Mouse (Mus musculus) cerebellum, adult 2 months (tissue): ENCODE results near the gene Dlg1.

Source experiments
- CTCF ChIP-seq: fragments of 200-500 bp; IDR thresholded peaks from 2 replicates; pipeline ENCODE4 v1.5.1; 2011; ENCODE audit warnings: low read depth, mild to moderate bottlenecking, control low read depth, low read length, moderate library complexity, borderline replicate concordance; ENCODE audit not compliant: insufficient read depth
- POLR2A ChIP-seq: fragments of 200-500 bp; IDR thresholded peaks from 2 replicates; pipeline ENCODE4 v1.6.1; 2011; ENCODE audit warnings: low read length, control low read depth, borderline replicate concordance; ENCODE audit not compliant: insufficient read depth

DNA sequence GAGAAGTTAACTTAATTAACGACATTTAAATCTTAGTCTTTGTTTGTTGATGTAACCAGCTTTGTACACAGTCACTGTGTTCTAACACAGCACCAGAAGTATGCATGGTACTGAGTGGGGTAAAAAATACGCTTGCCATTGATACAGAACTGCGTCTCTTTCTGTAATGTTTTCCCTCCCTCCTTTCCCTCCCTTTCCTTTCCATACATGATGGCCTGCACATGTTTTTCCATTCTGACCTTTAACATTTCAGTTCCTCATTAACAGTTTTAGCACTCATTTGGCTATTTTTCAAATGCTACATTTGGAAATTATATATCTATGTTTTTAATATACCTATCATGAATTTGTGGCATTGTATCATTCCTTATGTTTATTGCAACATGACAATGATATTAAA is 181.0 kb downstream of the Dlg1 start:
- TF ChIP-seq CTCF (no peak), POLR2A (no peak)
